Mouse (Mus musculus): ENCODE results near the gene Dhx16. TPM values are rescaled to one million over a fixed set of nuclear protein-coding genes. Genes with fewer than 3 reads are reported as not detected.
A peak's percentile ranks its signal among the peaks of the same experiment; 100 is the strongest.

The Dhx16 gene
- polyA plus RNA-seq, 1 experiment from 2014 or later, result 43.6 TPM

- Histone ChIP-seq H3K36me3 (ENCODE audit: control insufficient read depth, insufficient read depth, low read length) (peaks cover 3% of the 10 kb centered on the region), H3K4me2 (peak within 1 kb of the TSS; percentile 85), H3K27me3 (ENCODE audit: control insufficient read depth, insufficient read depth, low read length) (no peaks in the 10 kb centered on the region), H3K9ac (ENCODE audit: low read length) (peak within 1 kb of the TSS; percentile 99), H3K27ac (ENCODE audit: low read depth, low read length) (peak within 1 kb of the TSS; percentile 87), H3K9me3 (ENCODE audit: control insufficient read depth, low read length) (no peaks in the 10 kb centered on the region), H3K4me3 (ENCODE audit: low read depth, low read length) (peak within 1 kb of the TSS; percentile 77), H3K4me1 (ENCODE audit: control insufficient read depth, insufficient read depth, low read length) (peaks cover 21% of the 10 kb centered on the region)
- WGBS, result under 1% methylated on average over 83 of the region's 83 CpGs
- DNase-seq (ENCODE audit: low spot score, missing footprints) (peak; percentile 99), ATAC-seq (ENCODE audit: low FRiP score) (peak; percentile 92)
These were observed 36.9 kb downstream of the Dhx16 start, which contains the start of the genes Mrps18b and Ppp1r10 for GRCm38 (mm10) chr17:35916297-35917142. Gene Mrps18b, minus strand, starts transcription at chr17:35916389. Gene Ppp1r10, plus strand, starts transcription at chr17:35916434.

- Histone ChIP-seq H3K9ac (ENCODE audit: low read length) (peak overlapping the region; percentile 99), H3K4me3 (ENCODE audit: low read depth, low read length) (peak overlapping the region; percentile 77), H3K4me1 (ENCODE audit: control insufficient read depth, insufficient read depth, low read length) (peaks cover 21% of the 10 kb centered on the region), H3K9me3 (ENCODE audit: control insufficient read depth, low read length) (no peaks in the 10 kb centered on the region), H3K4me2 (peak overlapping the region; percentile 85), H3K36me3 (ENCODE audit: control insufficient read depth, insufficient read depth, low read length) (peaks cover 3% of the 10 kb centered on the region), H3K27me3 (ENCODE audit: control insufficient read depth, insufficient read depth, low read length) (no peaks in the 10 kb centered on the region), H3K27ac (ENCODE audit: low read depth, low read length) (peak overlapping the region; percentile 87)
- ATAC-seq (ENCODE audit: low FRiP score) (no peak), DNase-seq (ENCODE audit: low spot score, missing footprints) (no peak)
- 2% methylated on average over 8 of the region's 8 CpGs for WGBS
These were observed 37.5 kb downstream of the Dhx16 start for GRCm38 (mm10) chr17:35917143-35917462.

- H3K27me3 ChIP-seq (ENCODE audit: control insufficient read depth, insufficient read depth, low read length), result no peaks in the 10 kb centered on the region
- H3K4me3 ChIP-seq (ENCODE audit: low read depth, low read length), result peak overlapping the region; percentile 77
- ATAC-seq (ENCODE audit: low FRiP score) (peak; percentile 7; the same call in 1 of the 2 replicates), DNase-seq (ENCODE audit: low spot score, missing footprints) (peak; percentile 97)
- H3K9ac ChIP-seq (ENCODE audit: low read length), result peak overlapping the region; percentile 99
- under 1% methylated on average over 13 of the region's 13 CpGs for WGBS
- H3K36me3 ChIP-seq (ENCODE audit: control insufficient read depth, insufficient read depth, low read length), result peaks cover 3% of the 10 kb centered on the region
- H3K4me2 ChIP-seq, result peak overlapping the region; percentile 85
- peaks cover 21% of the 10 kb centered on the region for H3K4me1 ChIP-seq (ENCODE audit: control insufficient read depth, insufficient read depth, low read length)
- no peaks in the 10 kb centered on the region for H3K9me3 ChIP-seq (ENCODE audit: control insufficient read depth, low read length)
- peak overlapping the region; percentile 87 for H3K27ac ChIP-seq (ENCODE audit: low read depth, low read length)
These were observed 38.0 kb downstream of the Dhx16 start for GRCm38 (mm10) chr17:35917463-35918251.

GRCm38 (mm10) chr17:35918276-35919059 is 38.8 kb downstream of the Dhx16 start:
- ATAC-seq (ENCODE audit: low FRiP score), result no peak
- peaks cover 3% of the 10 kb centered on the region; the same call in 1 of the 2 replicates for H3K36me3 ChIP-seq (ENCODE audit: control insufficient read depth, insufficient read depth, low read length)
- WGBS, result under 1% methylated on average over 11 of the region's 11 CpGs

GRCm38 (mm10) chr17:35919060-35919715 is 39.6 kb downstream of the Dhx16 start:
- Histone ChIP-seq H3K9ac (ENCODE audit: low read length) (peak overlapping the region; percentile 99), H3K4me1 (ENCODE audit: control insufficient read depth, insufficient read depth, low read length) (peaks cover 21% of the 10 kb centered on the region), H3K27me3 (ENCODE audit: control insufficient read depth, insufficient read depth, low read length) (no peaks in the 10 kb centered on the region), H3K4me3 (ENCODE audit: low read depth, low read length) (peak overlapping the region; percentile 77), H3K27ac (ENCODE audit: low read depth, low read length) (peak overlapping the region; percentile 87), H3K36me3 (ENCODE audit: control insufficient read depth, insufficient read depth, low read length) (peaks cover 10% of the 10 kb centered on the region), H3K4me2 (peak overlapping the region; percentile 85), H3K9me3 (ENCODE audit: control insufficient read depth, low read length) (no peaks in the 10 kb centered on the region)
- 15% methylated on average over 7 of the region's 7 CpGs for WGBS
- DNase-seq (ENCODE audit: low spot score, missing footprints) (peak; percentile 99), ATAC-seq (ENCODE audit: low FRiP score) (peak; percentile 51)

More at GRCm38 (mm10) chr17:35918276-35919059, 38.8 kb downstream of the Dhx16 start:
- peak overlapping the region; percentile 85 for H3K4me2 ChIP-seq
- H3K27ac ChIP-seq (ENCODE audit: low read depth, low read length), result peak overlapping the region; percentile 87
- peak overlapping the region; percentile 77 for H3K4me3 ChIP-seq (ENCODE audit: low read depth, low read length)
- peaks cover 21% of the 10 kb centered on the region for H3K4me1 ChIP-seq (ENCODE audit: control insufficient read depth, insufficient read depth, low read length)
- H3K27me3 ChIP-seq (ENCODE audit: control insufficient read depth, insufficient read depth, low read length), result no peaks in the 10 kb centered on the region
- no peaks in the 10 kb centered on the region for H3K9me3 ChIP-seq (ENCODE audit: control insufficient read depth, low read length)
- peak overlapping the region; percentile 99 for H3K9ac ChIP-seq (ENCODE audit: low read length)
- peak; percentile 95 for DNase-seq (ENCODE audit: low spot score, missing footprints)

GRCm38 (mm10) chr17:35919864-35920301 is 40.3 kb downstream of the Dhx16 start:
- Histone ChIP-seq H3K9me3 (ENCODE audit: control insufficient read depth, low read length) (no peaks in the 10 kb centered on the region), H3K4me1 (ENCODE audit: control insufficient read depth, insufficient read depth, low read length) (peaks cover 21% of the 10 kb centered on the region), H3K27ac (ENCODE audit: low read depth, low read length) (peak overlapping the region; percentile 87), H3K9ac (ENCODE audit: low read length) (peak overlapping the region; percentile 99), H3K4me2 (peak overlapping the region; percentile 85), H3K27me3 (ENCODE audit: control insufficient read depth, insufficient read depth, low read length) (no peaks in the 10 kb centered on the region), H3K4me3 (ENCODE audit: low read depth, low read length) (peak overlapping the region; percentile 77; the same call in 1 of the 2 replicates), H3K36me3 (ENCODE audit: control insufficient read depth, insufficient read depth, low read length) (peaks cover 16% of the 10 kb centered on the region)
- DNase-seq (ENCODE audit: low spot score, missing footprints) (no peak), ATAC-seq (ENCODE audit: low FRiP score) (no peak)
- WGBS, result 62% methylated on average over 6 of the region's 6 CpGs

- DNase-seq (ENCODE audit: low spot score, missing footprints) (no peak), ATAC-seq (ENCODE audit: low FRiP score) (no peak)
- peaks cover 20% of the 10 kb centered on the region for H3K4me1 ChIP-seq (ENCODE audit: control insufficient read depth, insufficient read depth, low read length)
- no peaks in the 10 kb centered on the region for H3K27me3 ChIP-seq (ENCODE audit: control insufficient read depth, insufficient read depth, low read length)
- no peak overlapping the region for H3K4me3 ChIP-seq (ENCODE audit: low read depth, low read length)
- H3K9me3 ChIP-seq (ENCODE audit: control insufficient read depth, low read length), result no peaks in the 10 kb centered on the region
- 0 out of 2 replicates have a peak overlapping the region, but pooled peaks have one; percentile 41 for H3K9ac ChIP-seq (ENCODE audit: low read length)
- 91% methylated on average over 1 of the region's 1 CpGs for WGBS
- peak overlapping the region; percentile 87 for H3K27ac ChIP-seq (ENCODE audit: low read depth, low read length)
- no peak overlapping the region for H3K4me2 ChIP-seq
- peaks cover 20% of the 10 kb centered on the region for H3K36me3 ChIP-seq (ENCODE audit: control insufficient read depth, insufficient read depth, low read length)
These were observed 40.8 kb downstream of the Dhx16 start for GRCm38 (mm10) chr17:35920384-35920783.

Data from midbrain, embryonic 11.5 days (tissue).